Mouse (Mus musculus) MEL (cell line): ENCODE results near the gene Ywhae. TPM values are rescaled to one million over a fixed set of nuclear protein-coding genes. Genes with fewer than 3 reads are reported as not detected.

ENCODE experiments used
- polyA plus RNA-seq, 2 experiments: library from polyadenylated mRNA; stranded (reverse) in 1 of 2; unstranded in 1 of 2; fragments of >175 nt in 1 of 2; fragments of >200 nt in 1 of 2; gene quantifications; 2 replicates each; pipeline versions ENCODE4 v1.2.1 to v1.2.4; 2012; ENCODE audit warnings: low replicate concordance in 2 of 2, low read depth in 1 of 2; ENCODE audit not compliant: insufficient read length in 2 of 2, insufficient read depth in 1 of 2, missing spikeins in 1 of 2
- total RNA-seq: library from RNA; depleted of rRNA; stranded (reverse); fragments of 300-350 nt; gene quantifications from 2 replicates; pipeline ENCODE4 v1.2.3, GENCODE M21; 2012; rRNA removed

Gene Ywhae
- total and polyA plus RNA-seq, 3 experiments = 303 to 855 (median 755) TPM

Other genes starting within 250 kb of the Ywhae start
- 214 and 234 TPM in 2 replicates for gene Prpf8, start 246.1 kb upstream of the Ywhae start, total RNA-seq
- 100 to 1,000 TPM; 276 to 644 TPM for gene Prpf8, start 246.1 kb upstream of the Ywhae start, polyA plus RNA-seq
- 0.16 and 0.19 TPM in 2 replicates for gene Rilp, start 222.8 kb upstream of the Ywhae start, total RNA-seq
- gene Rilp, start 222.8 kb upstream of the Ywhae start, polyA plus RNA-seq = under 1 TPM in 1 of 2 experiments, not detected in 1; 0.65 TPM
- 0.10 and 0.15 TPM in 2 replicates for gene Scarf1, start 219.3 kb upstream of the Ywhae start, total RNA-seq
- under 1 TPM in 1 of 2 experiments, not detected in 1; 0.28 TPM for gene Scarf1, start 219.3 kb upstream of the Ywhae start, polyA plus RNA-seq
- gene Slc43a2, start 201.2 kb upstream of the Ywhae start, total RNA-seq = 4.9 and 5.9 TPM in 2 replicates
- gene Slc43a2, start 201.2 kb upstream of the Ywhae start, polyA plus RNA-seq = 1 to 10 TPM in 1 of 2 experiments, not detected in 1; 8.4 TPM
- 67.8 and 73.1 TPM in 2 replicates for gene Pitpna, start 144.8 kb upstream of the Ywhae start, total RNA-seq
- 100 to 1,000 TPM; 194 to 709 TPM for gene Pitpna, start 144.8 kb upstream of the Ywhae start, polyA plus RNA-seq
- gene Inpp5k, start 101.9 kb upstream of the Ywhae start, total RNA-seq = 15.2 and 16.4 TPM in 2 replicates
- 10 to 100 TPM in 1 of 2 experiments, not detected in 1; 28.7 TPM for gene Inpp5k, start 101.9 kb upstream of the Ywhae start, polyA plus RNA-seq
- gene Myo1c, start 82.4 kb upstream of the Ywhae start, total RNA-seq = 27.0 and 33.2 TPM in 2 replicates
- gene Myo1c, start 82.4 kb upstream of the Ywhae start, polyA plus RNA-seq = 10 to 100 TPM in 1 of 2 experiments, not detected in 1; 45.6 TPM
- gene Crk, start 53.6 kb upstream of the Ywhae start, total RNA-seq = 68.0 and 68.4 TPM in 2 replicates
- gene Crk, start 53.6 kb upstream of the Ywhae start, polyA plus RNA-seq = 10 to 100 TPM; 33.8 to 66.2 TPM
- gene Doc2b, start 63.2 kb downstream of the Ywhae start, total RNA-seq = not detected in 2 replicates
- not detected for gene Doc2b, start 63.2 kb downstream of the Ywhae start, polyA plus RNA-seq
- gene Rph3al, start 205.6 kb downstream of the Ywhae start, total RNA-seq = 7.1 and 9.4 TPM in 2 replicates
- 10 to 100 TPM in 1 of 2 experiments, not detected in 1; 23.0 TPM for gene Rph3al, start 205.6 kb downstream of the Ywhae start, polyA plus RNA-seq